9 mouse cellular contexts compared by ENCODE assay signal in genomic region chr8:125199197-125199939, GRCm38 (mm10).
DNase-seq lines count a peak whose midpoint lies in the region; ATAC-seq and TF ChIP-seq lines count a peak whose summit lies in the region.
"Had no signal": no experiment of that assay in that cellular context is flagged by ENCODE, and none has a peak within 500 bp of the region (broad histone marks: within the 10 kb centered on the region; RNA-seq: fewer than 3 reads in every experiment).

No protein-coding gene starts in this region.

- H3K27ac ChIP-seq in forebrain, embryonic 12.5 days = 0 out of 2 replicates have a peak overlapping the region, but pooled peaks have one; percentile 25
- no peak overlapping the region for H3K27ac ChIP-seq in forebrain, postnatal 0 days (ENCODE audit: low read depth, low read length)
- 0 out of 2 replicates have a peak overlapping the region, but pooled peaks have one; percentile 26 for H3K27ac ChIP-seq in midbrain, embryonic 15.5 days
- no peak overlapping the region for H3K27ac ChIP-seq in midbrain, postnatal 0 days (ENCODE audit: low read depth, low read length)
- H3K27ac ChIP-seq in kidney, adult 2 months (ENCODE audit: insufficient read depth, low read depth, low read length) = peak overlapping the region; percentile 66
- 0 out of 2 replicates have a peak overlapping the region, but pooled peaks have one; percentile 44 for H3K27ac ChIP-seq in stomach, embryonic 15.5 days

- no peak for TF ChIP-seq CTCF in forebrain, postnatal 0 days (IDR thresholded peaks at IDR 0.05; ENCODE audit: low read depth)
- TF ChIP-seq CTCF in midbrain, postnatal 0 days (IDR thresholded peaks at IDR 0.05) = no peak
- TF ChIP-seq CTCF in kidney, adult 2 months (conservative IDR thresholded peaks at IDR 0.05; ENCODE audit: insufficient read depth, insufficient read length, low read depth, low read length) = no peak

- no peak overlapping the region for H3K4me3 ChIP-seq in forebrain, embryonic 12.5 days (replicated peaks)
- no peak overlapping the region for H3K4me3 ChIP-seq in forebrain, postnatal 0 days (ENCODE audit: low read depth, low read length)
- no peak overlapping the region for H3K4me3 ChIP-seq in midbrain, embryonic 15.5 days
- H3K4me3 ChIP-seq in midbrain, postnatal 0 days (ENCODE audit: low read depth, low read length) = no peak overlapping the region
- no peak overlapping the region for H3K4me3 ChIP-seq in kidney, adult 2 months (ENCODE audit: insufficient read depth, low read depth, low read length)
- no peak overlapping the region for H3K4me3 ChIP-seq in stomach, embryonic 15.5 days (replicated peaks)

- H3K27me3 ChIP-seq in forebrain, embryonic 12.5 days = peaks cover 25% of the 10 kb centered on the region; the same call in 1 of the 2 replicates
- H3K27me3 ChIP-seq in forebrain, postnatal 0 days (ENCODE audit: insufficient read depth, low read length) = no peaks in the 10 kb centered on the region
- no peaks in the 10 kb centered on the region; the same call in 1 of the 2 replicates for H3K27me3 ChIP-seq in midbrain, embryonic 15.5 days (replicated peaks)
- H3K27me3 ChIP-seq in midbrain, postnatal 0 days (ENCODE audit: insufficient read depth, low read length) = no peaks in the 10 kb centered on the region
- H3K27me3 ChIP-seq in kidney, adult 2 months (replicated peaks; ENCODE audit: control insufficient read depth, insufficient read depth, low read length) = no peaks in the 10 kb centered on the region
- no peaks in the 10 kb centered on the region for H3K27me3 ChIP-seq in stomach, embryonic 15.5 days (replicated peaks)

- H3K36me3 ChIP-seq in forebrain, embryonic 12.5 days (replicated peaks) = no peaks in the 10 kb centered on the region
- no peaks in the 10 kb centered on the region for H3K36me3 ChIP-seq in forebrain, postnatal 0 days (ENCODE audit: insufficient read depth)
- no peaks in the 10 kb centered on the region for H3K36me3 ChIP-seq in midbrain, embryonic 15.5 days (replicated peaks)
- H3K36me3 ChIP-seq in midbrain, postnatal 0 days (ENCODE audit: insufficient read depth, low read length) = no peaks in the 10 kb centered on the region
- no peaks in the 10 kb centered on the region for H3K36me3 ChIP-seq in kidney, adult 2 months (ENCODE audit: control insufficient read depth, insufficient read depth, low read length)
- H3K36me3 ChIP-seq in stomach, embryonic 15.5 days = no peaks in the 10 kb centered on the region; the same call in 1 of the 2 replicates

- no peak overlapping the region for H3K4me2 ChIP-seq in forebrain, embryonic 12.5 days
- H3K4me2 ChIP-seq in forebrain, postnatal 0 days (ENCODE audit: low read depth) = no peak overlapping the region
- no peak overlapping the region for H3K4me2 ChIP-seq in midbrain, embryonic 15.5 days
- H3K4me2 ChIP-seq in midbrain, postnatal 0 days (ENCODE audit: low read depth, low read length, poor library complexity, severe bottlenecking) = no peak overlapping the region
- H3K4me2 ChIP-seq in stomach, embryonic 15.5 days = no peak overlapping the region

- TF ChIP-seq POLR2A in kidney, adult 2 months (IDR thresholded peaks at IDR 0.05; ENCODE audit: low read depth, low read length) = no peak

- WGBS in forebrain, embryonic 12.5 days = 79% methylated on average over 16 of the region's 16 CpGs
- WGBS in forebrain, postnatal 0 days = 75% methylated on average over 16 of the region's 16 CpGs
- WGBS in midbrain, embryonic 15.5 days = 72% methylated on average over 16 of the region's 16 CpGs
- 78% methylated on average over 16 of the region's 16 CpGs for WGBS in midbrain, postnatal 0 days
- 62% methylated on average over 16 of the region's 16 CpGs for WGBS in kidney, adult 2 months
- WGBS in stomach, embryonic 15.5 days = 62% methylated on average over 16 of the region's 16 CpGs

- DNase-seq in forebrain, postnatal 0 days = no peak
- DNase-seq in midbrain, postnatal 0 days (ENCODE audit: low spot score) = no peak
- peak; percentile 56 for DNase-seq in kidney, adult 2 months
- no peak for DNase-seq in spleen, postnatal 36 days (ENCODE audit: low spot score in 2 of 2)
- no peak for DNase-seq in left cerebral cortex, adult 11 months (ENCODE audit: low spot score)

- H3K4me1 ChIP-seq in forebrain, embryonic 12.5 days = peaks cover 29% of the 10 kb centered on the region
- no peaks in the 10 kb centered on the region for H3K4me1 ChIP-seq in forebrain, postnatal 0 days (ENCODE audit: insufficient read depth)
- peaks cover 24% of the 10 kb centered on the region for H3K4me1 ChIP-seq in midbrain, embryonic 15.5 days
- no peaks in the 10 kb centered on the region for H3K4me1 ChIP-seq in midbrain, postnatal 0 days (ENCODE audit: insufficient read depth, low read length)
- H3K4me1 ChIP-seq in kidney, adult 2 months (ENCODE audit: control insufficient read depth, insufficient read depth, low read length) = peaks cover 10% of the 10 kb centered on the region
- no peaks in the 10 kb centered on the region for H3K4me1 ChIP-seq in stomach, embryonic 15.5 days

- no peak overlapping the region for H3K9ac ChIP-seq in forebrain, embryonic 12.5 days
- no peak overlapping the region for H3K9ac ChIP-seq in forebrain, postnatal 0 days
- no peak overlapping the region for H3K9ac ChIP-seq in midbrain, embryonic 15.5 days
- H3K9ac ChIP-seq in midbrain, postnatal 0 days (replicated peaks; ENCODE audit: low read length, poor library complexity, severe bottlenecking) = no peak overlapping the region
- no peak overlapping the region for H3K9ac ChIP-seq in stomach, embryonic 15.5 days

- ATAC-seq in forebrain, embryonic 12.5 days (ENCODE audit: low FRiP score) = no peak
- no peak for ATAC-seq in forebrain, postnatal 0 days
- no peak for ATAC-seq in midbrain, embryonic 15.5 days (replicated peaks)
- no peak for ATAC-seq in midbrain, postnatal 0 days (ENCODE audit: low FRiP score)
- ATAC-seq in stomach, embryonic 15.5 days (ENCODE audit: insufficient read depth, low FRiP score, low read depth) = no peak
- ATAC-seq: forebrain, embryonic 14.5 days had no signal

- no peaks in the 10 kb centered on the region for H3K9me3 ChIP-seq in forebrain, embryonic 12.5 days
- no peaks in the 10 kb centered on the region for H3K9me3 ChIP-seq in forebrain, postnatal 0 days (ENCODE audit: low read length)
- no peaks in the 10 kb centered on the region for H3K9me3 ChIP-seq in midbrain, embryonic 15.5 days
- no peaks in the 10 kb centered on the region for H3K9me3 ChIP-seq in midbrain, postnatal 0 days (ENCODE audit: low read length)
- no peaks in the 10 kb centered on the region for H3K9me3 ChIP-seq in stomach, embryonic 15.5 days

Comparison
In these comparisons a context has a peak if more than half of its experiments do, and no peak if none do; other contexts are left out.
1. H3K27ac ChIP-seq: peak in forebrain, embryonic 12.5 days (single experiment), midbrain, embryonic 15.5 days (single experiment), kidney, adult 2 months (single experiment) and stomach, embryonic 15.5 days (single experiment); none in forebrain, postnatal 0 days (single experiment) and midbrain, postnatal 0 days (single experiment).